Mouse (Mus musculus): ENCODE measurements around the gene Smagp. TPM values are rescaled to one million over a fixed set of nuclear protein-coding genes. Genes with fewer than 3 reads are reported as not detected.

Gene Smagp
- 1.0 TPM for polyA plus RNA-seq (2014; fragmentation: Illumina TruSeq; extraction: RNeasy Lipid Tissue Mini Kit (QIAGEN cat#74804); ENCODE audit: low read depth, low replicate concordance)

GRCm38 (mm10) chr15:100636700-100637501 lies at the start of gene Smagp:
Gene Smagp (minus strand): TSS chr15:100636940.

GRCm38 (mm10) chr15:100669337-100669736 lies 32.6 kb upstream of the Smagp start, which contains the start of gene Bin2:
Gene Bin2 (minus strand): TSS chr15:100669553.

GRCm38 (mm10) chr15:100614996-100615824 lies 21.5 kb downstream of the Smagp start, which contains the start of gene Dazap2:
Gene Dazap2 (plus strand): TSS chr15:100615349.

GRCm38 (mm10) chr15:100599276-100600046 lies 37.3 kb downstream of the Smagp start, which contains the start of gene Pou6f1:
Gene Pou6f1 (minus strand): TSS chr15:100599984.

Other genes starting within 250 kb of the Smagp start
- 0.49 TPM for gene Gm5475, start 214.8 kb downstream of the Smagp start, polyA plus RNA-seq (2014; fragmentation: Illumina TruSeq; extraction: RNeasy Lipid Tissue Mini Kit (QIAGEN cat#74804); ENCODE audit: low read depth, low replicate concordance)
- 22.7 TPM for gene Slc11a2, start 211.9 kb downstream of the Smagp start, polyA plus RNA-seq (2014; fragmentation: Illumina TruSeq; extraction: RNeasy Lipid Tissue Mini Kit (QIAGEN cat#74804); ENCODE audit: low read depth, low replicate concordance)
- gene Letmd1, start 167.9 kb downstream of the Smagp start, polyA plus RNA-seq (2014; fragmentation: Illumina TruSeq; extraction: RNeasy Lipid Tissue Mini Kit (QIAGEN cat#74804); ENCODE audit: low read depth, low replicate concordance) = 21.3 TPM
- gene Csrnp2, start 141.5 kb downstream of the Smagp start, polyA plus RNA-seq (2014; fragmentation: Illumina TruSeq; extraction: RNeasy Lipid Tissue Mini Kit (QIAGEN cat#74804); ENCODE audit: low read depth, low replicate concordance) = 1.3 TPM
- gene Tfcp2, start 84.9 kb downstream of the Smagp start, polyA plus RNA-seq (2014; fragmentation: Illumina TruSeq; extraction: RNeasy Lipid Tissue Mini Kit (QIAGEN cat#74804); ENCODE audit: low read depth, low replicate concordance) = 9.4 TPM
- gene Pou6f1, start 37.0 kb downstream of the Smagp start, polyA plus RNA-seq (2014; fragmentation: Illumina TruSeq; extraction: RNeasy Lipid Tissue Mini Kit (QIAGEN cat#74804); ENCODE audit: low read depth, low replicate concordance) = 4.9 TPM
- 293 TPM for gene Dazap2, start 21.6 kb downstream of the Smagp start, polyA plus RNA-seq (2014; fragmentation: Illumina TruSeq; extraction: RNeasy Lipid Tissue Mini Kit (QIAGEN cat#74804); ENCODE audit: low read depth, low replicate concordance)
- gene Bin2, start 32.6 kb upstream of the Smagp start, polyA plus RNA-seq (2014; fragmentation: Illumina TruSeq; extraction: RNeasy Lipid Tissue Mini Kit (QIAGEN cat#74804); ENCODE audit: low read depth, low replicate concordance) = not detected
- gene Cela1, start 51.0 kb upstream of the Smagp start, polyA plus RNA-seq (2014; fragmentation: Illumina TruSeq; extraction: RNeasy Lipid Tissue Mini Kit (QIAGEN cat#74804); ENCODE audit: low read depth, low replicate concordance) = 21.6 TPM
- 0.16 TPM for gene Galnt6, start 92.4 kb upstream of the Smagp start, polyA plus RNA-seq (2014; fragmentation: Illumina TruSeq; extraction: RNeasy Lipid Tissue Mini Kit (QIAGEN cat#74804); ENCODE audit: low read depth, low replicate concordance)
- 6.3 TPM for gene Slc4a8, start 124.8 kb upstream of the Smagp start, polyA plus RNA-seq (2014; fragmentation: Illumina TruSeq; extraction: RNeasy Lipid Tissue Mini Kit (QIAGEN cat#74804); ENCODE audit: low read depth, low replicate concordance)
- gene Scn8a, start 232.9 kb upstream of the Smagp start, polyA plus RNA-seq (2014; fragmentation: Illumina TruSeq; extraction: RNeasy Lipid Tissue Mini Kit (QIAGEN cat#74804); ENCODE audit: low read depth, low replicate concordance) = 0.36 TPM

Measured in kidney, adult 10 weeks (tissue).